Mouse (Mus musculus): ENCODE measurements around the gene Pik3r6.

The Pik3r6 gene

DNA sequence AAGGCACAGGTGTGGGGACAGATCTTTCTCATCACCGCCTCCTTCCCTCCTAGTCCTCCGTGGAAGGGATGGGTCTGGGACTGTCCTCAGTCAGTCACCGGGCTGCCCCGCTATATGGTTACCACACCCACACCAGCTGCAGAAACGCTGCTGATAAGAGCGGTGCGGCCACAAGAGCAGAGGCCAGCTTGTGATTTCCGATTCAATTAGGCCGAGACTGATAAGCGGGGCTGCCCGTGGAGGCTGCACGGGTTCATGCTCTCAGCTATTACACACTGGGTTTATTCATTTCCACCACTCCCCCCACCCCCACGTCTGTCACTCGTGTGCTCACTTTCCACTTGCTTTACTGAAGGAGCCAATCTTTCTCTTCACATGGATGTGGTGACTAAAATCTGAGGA, 1.9 kb upstream of the Pik3r6 start:
- Histone ChIP-seq H3K27me3 (ENCODE audit: control insufficient read depth, insufficient read depth, low read length, poor library complexity, severe bottlenecking) (no peaks in the 10 kb centered on the region), H3K36me3 (ENCODE audit: control insufficient read depth, insufficient read depth, low read length, poor library complexity, severe bottlenecking) (no peaks in the 10 kb centered on the region; the same call in 1 of the 2 replicates)
- no peak for DNase-seq (ENCODE audit: low read depth, low spot score)

DNA sequence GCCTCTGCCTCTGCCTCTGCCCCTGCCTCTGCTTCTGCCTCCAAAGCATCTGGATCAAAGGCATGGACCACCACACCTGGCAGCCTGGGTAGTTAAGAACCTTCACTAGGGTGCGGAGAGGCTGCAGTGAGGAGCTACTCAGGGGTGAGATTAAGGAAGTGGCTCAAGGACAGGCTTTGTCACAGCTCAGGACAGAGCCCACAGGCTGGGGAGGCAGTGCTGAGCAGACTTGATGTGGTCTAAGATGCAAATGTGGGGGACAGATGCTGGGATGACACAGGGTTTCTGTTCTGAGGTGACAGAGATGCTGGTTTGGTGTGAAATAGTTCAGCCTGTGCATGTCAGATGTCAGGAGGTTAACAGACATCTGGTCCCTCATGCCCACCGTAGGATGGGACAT, 411 bp upstream of the Pik3r6 start:
- H3K36me3 ChIP-seq (ENCODE audit: control insufficient read depth, insufficient read depth, low read length, poor library complexity, severe bottlenecking), result no peaks in the 10 kb centered on the region; the same call in 1 of the 2 replicates
- peak; percentile 58 for DNase-seq (ENCODE audit: low read depth, low spot score)
- H3K27me3 ChIP-seq (ENCODE audit: control insufficient read depth, insufficient read depth, low read length, poor library complexity, severe bottlenecking), result no peaks in the 10 kb centered on the region

DNA sequence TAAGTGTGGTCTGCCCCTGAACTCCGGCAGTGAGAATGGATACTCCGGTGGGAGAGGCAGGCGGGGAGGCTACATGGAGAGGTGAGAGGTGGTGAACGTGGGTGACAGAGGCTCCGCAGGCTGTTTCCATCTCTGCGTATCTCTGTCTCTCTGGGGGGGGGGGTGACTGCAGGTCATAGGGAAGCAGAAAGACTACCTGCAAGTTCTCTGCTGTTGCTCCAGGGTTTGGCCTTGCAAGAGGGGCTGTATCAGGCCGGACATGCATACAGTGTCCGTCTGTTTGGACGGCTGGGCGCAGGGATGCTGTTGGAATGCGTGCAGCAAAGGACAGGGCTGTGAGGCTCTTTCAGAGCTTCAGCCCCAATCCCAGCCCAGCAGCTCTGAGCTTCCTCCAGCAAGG, 2.1 kb downstream of the Pik3r6 start:
- DNase-seq (ENCODE audit: low read depth, low spot score), result no peak
- no peaks in the 10 kb centered on the region for H3K36me3 ChIP-seq (ENCODE audit: control insufficient read depth, insufficient read depth, low read length, poor library complexity, severe bottlenecking)
- no peaks in the 10 kb centered on the region for H3K27me3 ChIP-seq (ENCODE audit: control insufficient read depth, insufficient read depth, low read length, poor library complexity, severe bottlenecking)

DNA sequence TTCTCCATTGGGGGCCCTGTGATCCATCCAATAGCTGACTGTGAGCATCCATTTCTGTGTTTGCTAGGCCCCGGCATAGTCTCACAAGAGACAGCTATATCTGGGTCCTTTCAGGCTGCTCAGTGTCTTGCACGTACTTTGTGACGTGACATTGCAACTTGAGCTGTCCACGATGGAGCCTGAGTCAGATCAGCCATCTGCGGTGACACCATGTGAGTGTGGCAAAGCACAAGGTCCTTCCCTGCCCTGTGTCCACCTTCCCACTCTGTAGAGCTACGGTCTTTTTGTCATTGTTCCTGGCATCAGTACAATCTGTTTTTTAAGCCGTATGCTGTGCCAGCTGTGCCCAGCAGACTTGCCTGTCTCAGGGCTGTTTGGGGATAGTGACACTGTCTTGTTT, 4.4 kb downstream of the Pik3r6 start:
- H3K36me3 ChIP-seq (ENCODE audit: control insufficient read depth, insufficient read depth, low read length, poor library complexity, severe bottlenecking), result no peaks in the 10 kb centered on the region
- H3K27me3 ChIP-seq (ENCODE audit: control insufficient read depth, insufficient read depth, low read length, poor library complexity, severe bottlenecking), result no peaks in the 10 kb centered on the region
- no peak for DNase-seq (ENCODE audit: low read depth, low spot score)

DNA sequence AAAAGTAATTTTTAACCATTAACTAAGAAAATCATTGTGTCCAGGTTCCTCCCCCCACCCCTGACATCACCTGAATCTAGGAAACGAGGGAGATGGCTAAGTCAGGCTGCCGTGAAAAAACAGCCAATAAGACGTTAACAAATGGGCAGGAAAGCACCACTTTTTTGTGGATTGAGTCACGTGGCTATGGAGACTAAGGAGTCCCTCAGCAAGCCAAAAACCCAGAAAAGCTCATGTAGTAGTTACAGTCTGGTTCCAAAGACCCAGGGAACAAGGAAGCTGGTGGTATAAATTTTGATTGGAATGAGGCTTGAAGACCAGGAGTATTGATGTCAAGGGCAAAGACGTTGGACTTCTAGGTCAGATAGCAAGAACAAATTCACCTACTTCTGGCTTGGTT, 5.8 kb downstream of the Pik3r6 start:
- H3K36me3 ChIP-seq (ENCODE audit: control insufficient read depth, insufficient read depth, low read length, poor library complexity, severe bottlenecking), result no peaks in the 10 kb centered on the region
- H3K27me3 ChIP-seq (ENCODE audit: control insufficient read depth, insufficient read depth, low read length, poor library complexity, severe bottlenecking), result no peaks in the 10 kb centered on the region
- no peak for DNase-seq (ENCODE audit: low read depth, low spot score)

DNA sequence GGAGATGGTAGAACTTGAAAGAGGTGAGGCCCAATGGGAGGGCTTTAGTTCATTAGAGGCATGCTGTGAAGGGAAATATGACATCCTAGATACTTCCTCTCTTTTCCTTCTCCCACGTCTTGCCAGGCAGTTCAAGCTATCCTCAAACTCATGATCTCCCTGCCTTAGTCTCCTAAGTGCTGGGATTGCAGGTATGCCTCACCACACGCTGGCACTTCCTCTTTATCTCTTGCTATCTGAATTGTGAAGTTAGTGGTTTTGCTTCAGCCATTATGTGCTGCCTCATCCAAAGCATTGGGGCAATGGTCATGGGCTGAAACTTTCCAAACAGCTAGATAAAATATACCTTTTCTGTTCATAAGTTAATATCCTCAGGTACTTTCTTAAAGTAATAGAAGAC, 6.4 kb downstream of the Pik3r6 start:
- no peaks in the 10 kb centered on the region for H3K36me3 ChIP-seq (ENCODE audit: control insufficient read depth, insufficient read depth, low read length, poor library complexity, severe bottlenecking)
- DNase-seq (ENCODE audit: low read depth, low spot score), result no peak

DNA sequence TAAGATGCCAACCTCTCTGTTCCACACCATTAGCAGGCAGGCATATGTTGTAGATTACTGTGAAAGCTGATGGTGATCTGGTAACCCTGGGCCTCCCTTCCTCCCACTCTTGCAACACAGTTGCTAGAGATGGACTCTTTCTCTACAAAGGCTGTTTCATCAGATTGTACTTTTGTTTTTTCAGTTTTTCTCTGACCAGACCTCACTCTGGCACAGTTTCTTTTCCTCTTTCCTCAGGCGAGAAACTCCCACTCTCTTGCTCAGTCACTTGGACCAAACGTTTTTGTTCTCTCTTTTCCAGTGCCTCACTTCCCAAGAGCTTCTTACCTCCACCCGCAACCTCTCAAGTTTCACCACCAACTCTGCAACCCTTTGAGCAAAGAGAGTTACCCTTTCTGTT, 11.2 kb downstream of the Pik3r6 start:
- no peaks in the 10 kb centered on the region for H3K36me3 ChIP-seq (ENCODE audit: control insufficient read depth, insufficient read depth, low read length, poor library complexity, severe bottlenecking)
- no peaks in the 10 kb centered on the region for H3K27me3 ChIP-seq (ENCODE audit: control insufficient read depth, insufficient read depth, low read length, poor library complexity, severe bottlenecking)
- no peak for DNase-seq (ENCODE audit: low read depth, low spot score)

More for the DNA sequence above, 6.4 kb downstream of the Pik3r6 start:
- no peaks in the 10 kb centered on the region for H3K27me3 ChIP-seq (ENCODE audit: control insufficient read depth, insufficient read depth, low read length, poor library complexity, severe bottlenecking)

DNA sequence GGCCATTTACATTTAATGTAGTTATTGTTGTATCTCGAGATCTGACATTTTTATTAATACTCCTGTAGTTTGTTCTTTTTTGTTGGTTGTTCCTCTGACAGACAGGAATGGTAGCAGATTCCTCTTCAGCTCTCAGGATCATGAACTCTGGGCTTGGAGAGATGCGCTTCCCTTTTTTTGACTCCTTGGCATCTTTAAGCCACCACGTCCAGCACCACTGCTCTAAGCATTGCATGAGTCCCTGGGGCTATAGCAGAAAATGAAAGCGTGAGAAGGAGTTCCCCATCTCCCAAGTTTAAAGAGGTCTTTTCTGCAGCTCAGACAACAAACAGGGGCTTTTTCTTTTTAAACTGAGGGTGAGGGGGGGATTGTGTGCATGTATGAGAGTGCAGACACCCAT, 16.5 kb downstream of the Pik3r6 start:
- no peaks in the 10 kb centered on the region for H3K36me3 ChIP-seq (ENCODE audit: control insufficient read depth, insufficient read depth, low read length, poor library complexity, severe bottlenecking)
- no peaks in the 10 kb centered on the region for H3K27me3 ChIP-seq (ENCODE audit: control insufficient read depth, insufficient read depth, low read length, poor library complexity, severe bottlenecking)
- no peak for DNase-seq (ENCODE audit: low read depth, low spot score)

DNA sequence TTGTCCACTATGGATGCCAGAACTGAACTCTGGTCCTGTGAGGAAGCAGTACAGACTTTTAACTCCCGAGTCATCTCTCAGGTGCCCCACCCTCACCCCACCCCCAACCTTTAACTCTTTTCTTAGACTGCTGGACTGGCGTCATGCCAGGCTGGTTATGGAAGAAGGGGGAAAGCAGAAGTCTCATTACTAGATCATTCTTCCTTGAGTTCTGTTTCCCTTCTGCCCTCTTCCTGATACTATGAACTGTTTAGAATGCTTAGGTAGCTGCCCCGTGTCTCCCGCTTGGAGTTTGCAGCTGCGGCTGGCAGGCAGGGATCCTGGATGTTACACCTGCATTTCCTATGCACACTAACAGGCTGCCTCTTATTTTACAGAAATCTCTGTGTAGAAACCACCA, 17.0 kb downstream of the Pik3r6 start:
- peak; percentile 49 for DNase-seq (ENCODE audit: low read depth, low spot score)
- Histone ChIP-seq H3K36me3 (ENCODE audit: control insufficient read depth, insufficient read depth, low read length, poor library complexity, severe bottlenecking) (no peaks in the 10 kb centered on the region), H3K27me3 (ENCODE audit: control insufficient read depth, insufficient read depth, low read length, poor library complexity, severe bottlenecking) (no peaks in the 10 kb centered on the region)

DNA sequence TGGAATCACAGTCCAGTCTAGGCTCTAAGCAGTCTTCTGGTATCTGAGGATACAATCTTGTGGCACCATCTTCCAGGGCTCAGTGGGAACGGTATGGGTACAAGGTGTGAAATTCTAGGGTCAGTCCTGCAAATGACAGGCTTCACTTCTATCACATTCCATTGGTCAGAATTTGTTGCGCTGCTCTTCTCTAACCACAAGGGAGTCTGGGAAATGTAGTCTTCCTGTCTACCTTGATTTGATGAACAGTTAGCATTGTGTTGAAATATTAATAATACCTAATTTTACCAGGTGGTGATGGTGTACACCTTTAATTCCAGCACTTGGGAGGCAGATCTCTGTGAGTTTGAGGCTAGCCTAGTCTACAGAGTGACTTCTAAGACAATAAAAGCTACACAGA, 17.6 kb downstream of the Pik3r6 start:
- DNase-seq (ENCODE audit: low read depth, low spot score), result no peak

DNA sequence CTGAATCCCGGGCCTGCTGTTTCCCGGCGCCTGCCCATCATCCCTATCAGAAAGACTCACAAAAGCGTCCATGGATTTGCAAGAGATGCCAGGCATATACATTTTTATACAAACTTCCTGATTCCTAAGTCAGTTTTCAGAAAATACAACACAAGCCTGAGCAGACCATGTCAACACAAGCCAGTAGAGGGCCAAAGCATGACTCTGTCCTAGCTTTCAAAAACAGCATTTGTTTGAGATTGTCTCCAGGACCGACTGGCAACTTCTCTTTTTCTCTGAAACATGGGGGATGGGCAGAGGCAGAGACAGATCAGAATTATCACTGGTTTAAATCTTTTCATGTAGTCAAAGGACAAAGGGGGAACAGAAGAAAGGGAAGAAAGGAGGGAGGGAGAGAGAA, 18.5 kb downstream of the Pik3r6 start:
- H3K36me3 ChIP-seq (ENCODE audit: control insufficient read depth, insufficient read depth, low read length, poor library complexity, severe bottlenecking), result no peaks in the 10 kb centered on the region
- DNase-seq (ENCODE audit: low read depth, low spot score), result peak; percentile 36
- H3K27me3 ChIP-seq (ENCODE audit: control insufficient read depth, insufficient read depth, low read length, poor library complexity, severe bottlenecking), result no peaks in the 10 kb centered on the region

More for the DNA sequence above, 17.6 kb downstream of the Pik3r6 start:
- Histone ChIP-seq H3K36me3 (ENCODE audit: control insufficient read depth, insufficient read depth, low read length, poor library complexity, severe bottlenecking) (no peaks in the 10 kb centered on the region), H3K27me3 (ENCODE audit: control insufficient read depth, insufficient read depth, low read length, poor library complexity, severe bottlenecking) (no peaks in the 10 kb centered on the region)

DNA sequence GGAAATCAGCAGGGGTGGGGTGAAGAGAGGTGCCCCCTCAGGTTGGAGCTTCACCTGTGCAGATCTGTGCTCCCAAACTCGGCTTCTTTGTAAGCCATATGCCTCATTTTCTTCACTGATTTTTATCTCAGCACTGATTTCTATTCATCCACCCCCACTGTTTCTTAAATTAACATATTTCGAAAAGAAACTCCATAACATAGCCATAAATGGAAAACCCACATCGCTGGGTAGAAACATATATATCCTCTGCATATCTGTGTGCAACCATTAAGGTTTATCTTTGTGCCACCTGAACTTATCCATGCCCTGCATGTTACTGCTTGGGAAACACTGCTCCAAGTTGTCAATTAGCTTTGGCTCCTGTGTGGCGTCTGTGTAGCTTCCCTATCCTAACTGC, 23.6 kb downstream of the Pik3r6 start:
- H3K27me3 ChIP-seq (ENCODE audit: control insufficient read depth, insufficient read depth, low read length, poor library complexity, severe bottlenecking), result no peaks in the 10 kb centered on the region
- no peak for DNase-seq (ENCODE audit: low read depth, low spot score)
- H3K36me3 ChIP-seq (ENCODE audit: control insufficient read depth, insufficient read depth, low read length, poor library complexity, severe bottlenecking), result no peaks in the 10 kb centered on the region

DNA sequence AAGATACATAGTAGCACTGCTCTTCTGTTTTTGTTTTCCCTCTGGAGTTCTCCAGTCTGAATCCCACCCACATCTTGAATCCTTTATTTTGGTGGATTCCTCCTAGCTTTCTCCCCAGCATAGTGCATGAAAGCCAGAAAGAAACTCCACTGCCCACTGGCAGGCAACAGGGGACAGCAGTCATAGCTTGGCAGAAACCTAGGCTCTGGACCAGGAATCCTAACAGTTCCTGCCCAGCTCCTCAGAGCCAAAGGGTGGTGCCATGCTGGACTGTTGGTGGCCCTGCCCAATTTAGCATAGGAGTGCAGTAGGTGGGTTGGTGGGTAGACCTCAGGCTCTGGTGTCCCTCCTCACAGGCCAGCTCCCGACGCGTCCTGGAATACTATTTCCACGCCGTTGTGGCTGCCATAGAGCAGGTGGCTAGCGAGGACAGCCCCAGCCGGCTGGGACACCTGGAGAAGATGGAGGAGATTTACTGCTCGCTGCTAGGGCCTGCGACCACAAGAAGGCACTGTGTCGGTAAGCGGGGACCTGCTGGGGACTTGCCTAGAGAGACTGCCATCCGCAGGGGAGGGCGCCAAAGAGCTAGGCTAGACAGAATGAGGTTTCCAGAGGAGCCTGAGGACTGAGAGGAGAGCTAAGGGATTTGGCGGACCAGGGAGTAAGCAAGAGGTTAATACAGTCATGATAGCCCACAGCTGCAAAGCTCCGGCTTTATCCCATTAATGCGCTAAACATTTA, 28.4 kb downstream of the Pik3r6 start:
- DNase-seq (ENCODE audit: low read depth, low spot score), result no peak
- H3K27me3 ChIP-seq (ENCODE audit: control insufficient read depth, insufficient read depth, low read length, poor library complexity, severe bottlenecking), result no peaks in the 10 kb centered on the region
- H3K36me3 ChIP-seq (ENCODE audit: control insufficient read depth, insufficient read depth, low read length, poor library complexity, severe bottlenecking), result no peaks in the 10 kb centered on the region

DNA sequence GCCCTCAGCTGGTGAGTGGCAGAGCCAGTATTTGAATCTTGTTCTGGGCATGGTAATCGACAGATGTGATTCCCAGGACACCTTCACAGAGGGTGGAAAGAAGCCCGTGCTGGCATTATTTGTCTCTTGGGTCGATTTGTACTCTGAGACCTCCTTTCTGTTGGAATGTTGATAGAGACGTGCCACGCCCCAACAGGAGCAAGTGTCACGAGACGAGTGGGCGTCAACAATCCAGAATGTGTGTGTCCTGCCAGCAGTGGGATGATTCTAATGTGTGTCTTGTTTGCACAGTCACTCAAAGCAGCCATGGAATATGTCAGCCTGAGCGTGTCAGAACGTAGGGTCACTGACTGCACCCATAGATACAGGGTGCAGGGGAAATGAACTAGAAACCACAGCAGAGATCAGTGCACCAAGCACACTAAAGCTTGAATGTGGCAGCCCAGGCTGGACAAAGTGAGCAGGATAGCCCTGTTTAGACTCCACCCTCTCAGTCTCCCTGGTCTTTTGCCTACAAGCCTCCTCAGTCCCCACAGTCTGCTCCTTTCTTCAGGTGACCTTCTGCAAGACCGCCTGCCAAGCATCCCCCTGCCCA, 29.2 kb downstream of the Pik3r6 start:
- no peak for DNase-seq (ENCODE audit: low read depth, low spot score)
- H3K27me3 ChIP-seq (ENCODE audit: control insufficient read depth, insufficient read depth, low read length, poor library complexity, severe bottlenecking), result no peaks in the 10 kb centered on the region
- H3K36me3 ChIP-seq (ENCODE audit: control insufficient read depth, insufficient read depth, low read length, poor library complexity, severe bottlenecking), result no peaks in the 10 kb centered on the region

DNA sequence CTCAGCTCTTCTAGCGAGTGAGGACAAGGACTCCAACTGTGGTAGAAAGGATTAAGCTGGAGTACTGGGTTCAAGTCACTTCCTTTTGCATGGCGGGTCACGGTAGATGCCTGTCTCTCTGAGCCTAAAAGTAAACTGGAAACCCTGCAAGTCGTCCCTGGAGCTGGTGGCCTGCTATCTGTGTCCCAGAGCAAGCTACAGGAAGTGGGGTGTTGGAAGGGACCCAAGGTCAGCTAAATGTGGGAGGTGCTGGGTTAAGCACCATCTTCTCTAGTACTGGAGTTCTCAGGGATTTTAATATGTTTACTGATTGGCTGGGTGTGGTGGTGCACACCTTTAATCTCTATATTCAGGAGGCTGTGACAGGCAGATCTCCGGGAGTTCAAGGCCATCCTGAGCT, 30.0 kb downstream of the Pik3r6 start:
- Histone ChIP-seq H3K27me3 (ENCODE audit: control insufficient read depth, insufficient read depth, low read length, poor library complexity, severe bottlenecking) (no peaks in the 10 kb centered on the region), H3K36me3 (ENCODE audit: control insufficient read depth, insufficient read depth, low read length, poor library complexity, severe bottlenecking) (no peaks in the 10 kb centered on the region)
- DNase-seq (ENCODE audit: low read depth, low spot score), result no peak
